Mouse (Mus musculus) forebrain, embryonic 12.5 days (tissue): Measurements from ENCODE around the gene Mcm9. TPM values are rescaled to one million over a fixed set of nuclear protein-coding genes. Genes with fewer than 3 reads are reported as not detected.
"Not testable (repeated sequence)": the region's sequence is repeated elsewhere in the genome, so short reads cannot be mapped to it uniquely, and the experiment has no call there.

ENCODE experiments used
- ATAC-seq: fragments of 200-750 bp; cut with Nextera tagmentation; 2 replicates; pipeline ENCODE4 v1.8.0; 2017; ENCODE audit warnings: moderate TSS enrichment; ENCODE audit not compliant: low FRiP score
- H3K27ac ChIP-seq: fragments of 300-500 bp; sonication (generic); 2 replicates; pipeline ENCODE4 v1.5.1; 2016; ENCODE audit warnings: mild to moderate bottlenecking
- H3K27me3 ChIP-seq: fragments of 300-500 bp; sonication (generic); 2 replicates; pipeline ENCODE4 v1.6.1; 2016; ENCODE audit warnings: mild to moderate bottlenecking
- H3K36me3 ChIP-seq: fragments of 300-500 bp; sonication (generic); replicated peaks from 2 replicates; pipeline ENCODE4 v1.6.1; 2016; ENCODE audit warnings: mild to moderate bottlenecking
- H3K4me1 ChIP-seq: fragments of 300-500 bp; sonication (generic); 2 replicates; pipeline ENCODE4 v1.6.1; 2016
- H3K4me2 ChIP-seq: fragments of 300-500 bp; sonication (generic); 2 replicates; pipeline ENCODE4 v1.6.1; 2016; ENCODE audit warnings: mild to moderate bottlenecking, moderate library complexity
- H3K4me3 ChIP-seq: fragments of 300-500 bp; sonication (generic); replicated peaks from 2 replicates; pipeline ENCODE4 v1.5.1; 2016; ENCODE audit warnings: mild to moderate bottlenecking
- H3K9ac ChIP-seq: fragments of 300-500 bp; sonication (generic); 2 replicates; pipeline ENCODE4 v1.6.1; 2016; ENCODE audit warnings: mild to moderate bottlenecking
- H3K9me3 ChIP-seq: fragments of 300-500 bp; sonication (generic); 2 replicates; pipeline ENCODE4 v1.6.1; 2016
- WGBS: fragments of 180-500 bp; shearing (Covaris S2); methylation state at CpG from one replicate; pipeline ENCODE4 v1.1.7; 2016; 5-methylcytosine and 5-hydroxymethylcytosine counted together
- polyA plus RNA-seq: library from polyadenylated mRNA; unstranded; fragments of >200 nt; fragmentation: Nextera tagmentation; extraction: Ambion mirVana; gene quantifications from 2 replicates; pipeline ENCODE4 v1.2.1, GENCODE M21; 2016

Mcm9 gene
- 15.7 and 18.9 TPM in 2 replicates for polyA plus RNA-seq

DNA sequence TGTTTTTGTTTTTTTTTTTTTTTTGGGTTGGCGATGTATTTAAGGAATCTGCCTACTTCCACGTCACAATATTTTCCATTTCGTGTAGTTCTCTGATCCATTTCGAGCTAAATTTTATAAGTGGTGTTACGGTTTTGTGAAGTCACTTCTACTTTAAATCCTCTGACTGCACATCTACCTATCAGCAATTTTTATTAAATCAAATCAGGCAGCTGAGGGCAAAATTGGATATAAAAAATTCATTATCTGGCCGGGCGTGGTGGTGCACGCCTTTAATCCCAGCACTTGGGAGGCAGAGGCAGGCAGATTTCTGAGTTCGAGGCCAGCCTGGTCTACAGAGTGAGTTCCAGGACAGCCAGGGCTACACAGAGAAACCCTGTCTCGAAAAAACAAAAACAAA, at the start of gene Mcm9:
TSS of gene Mcm9 (minus strand) at position 101 of the 400 bp plus-strand sequence.
- H3K9me3 ChIP-seq, H3K36me3 ChIP-seq, H3K27me3 ChIP-seq, H3K4me1 ChIP-seq, ATAC-seq: not testable (repeated sequence)
- Histone ChIP-seq H3K4me3 (peak within 1 kb of the TSS; percentile 77), H3K4me2 (peak within 1 kb of the TSS; percentile 44), H3K9ac (peak within 1 kb of the TSS; percentile 78), H3K27ac (peak within 1 kb of the TSS; percentile 92)
- WGBS = 62% methylated on average over 10 of the region's 10 CpGs

DNA sequence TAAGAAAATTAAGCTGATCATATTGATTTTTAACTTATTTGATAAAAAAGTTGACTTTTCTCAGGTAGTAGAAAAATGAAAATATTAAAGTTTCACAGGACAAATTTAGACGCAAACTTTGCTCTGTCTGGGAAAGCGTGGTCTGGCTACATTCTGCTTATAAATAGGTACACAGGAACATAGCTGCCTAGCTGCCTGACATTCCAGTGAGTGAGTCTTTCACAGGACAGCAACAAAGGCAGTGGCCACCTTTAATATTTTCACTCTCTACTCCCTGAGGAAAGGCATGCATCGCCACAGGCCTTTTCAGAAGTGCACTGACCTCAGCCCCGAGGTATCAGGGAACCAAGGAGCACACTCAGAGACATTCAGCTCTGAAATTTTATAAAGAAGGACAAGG, 31.5 kb upstream of the Mcm9 start:
- Histone ChIP-seq H3K36me3 (no peaks in the 10 kb centered on the region), H3K9ac (no peak overlapping the region), H3K4me2 (no peak overlapping the region), H3K4me3 (no peak overlapping the region), H3K4me1 (0 out of 2 replicates have a peak, but pooled peaks cover 2% of the 10 kb centered on the region), H3K27me3 (no peaks in the 10 kb centered on the region), H3K27ac (no peak overlapping the region), H3K9me3 (no peaks in the 10 kb centered on the region)
- WGBS = 86% methylated on average over 4 of the region's 4 CpGs
- ATAC-seq = no peak

DNA sequence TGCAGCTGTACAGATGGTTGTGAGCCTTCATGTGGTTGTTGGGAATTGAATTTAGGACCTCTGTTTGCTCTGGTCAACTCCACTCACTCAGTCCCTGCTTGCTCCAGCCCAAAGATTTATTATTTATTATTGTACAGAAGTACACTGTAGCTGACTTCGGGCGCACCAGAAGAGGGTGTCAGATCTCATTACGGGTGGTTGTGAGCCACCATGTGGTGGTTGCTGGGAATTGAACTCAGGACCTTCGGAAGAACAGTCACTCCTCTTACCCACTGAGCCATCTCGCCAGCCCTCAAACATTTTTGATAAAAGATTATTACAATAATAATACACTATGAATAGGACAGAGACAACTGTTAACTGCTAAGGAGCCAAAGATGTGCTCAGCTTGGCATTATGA, 24.0 kb upstream of the Mcm9 start:
- not testable (repeated sequence) for H3K4me2 ChIP-seq, H3K27me3 ChIP-seq, H3K27ac ChIP-seq, H3K9me3 ChIP-seq, H3K36me3 ChIP-seq, H3K4me3 ChIP-seq, H3K9ac ChIP-seq, ATAC-seq, H3K4me1 ChIP-seq
- 84% methylated on average over 5 of the region's 5 CpGs for WGBS

DNA sequence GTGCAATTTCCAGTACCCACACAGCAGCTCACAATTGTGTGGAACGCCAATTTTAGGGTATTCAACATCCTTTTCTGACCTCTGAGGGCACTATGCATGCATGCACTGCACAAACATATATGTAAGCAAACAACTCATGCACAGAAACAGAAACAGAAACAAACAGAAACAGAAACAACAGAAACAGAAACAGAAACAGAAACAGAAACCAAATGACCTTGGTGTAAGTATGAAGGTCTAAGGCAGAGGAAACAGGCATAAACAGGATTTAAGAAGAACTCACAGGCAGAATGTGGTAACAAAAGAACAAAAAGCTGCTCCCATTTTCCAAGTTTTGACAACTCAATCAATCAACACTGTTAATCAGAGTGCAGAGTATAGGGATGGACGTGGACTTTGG, 20.4 kb upstream of the Mcm9 start:
- H3K4me3 ChIP-seq = no peak overlapping the region
- H3K27ac ChIP-seq = no peak overlapping the region
- H3K27me3 ChIP-seq = no peaks in the 10 kb centered on the region
- no peak overlapping the region for H3K9ac ChIP-seq
- H3K4me1 ChIP-seq = no peaks in the 10 kb centered on the region
- no peak for ATAC-seq
- no peaks in the 10 kb centered on the region for H3K36me3 ChIP-seq
- no peak overlapping the region for H3K4me2 ChIP-seq
- 82% methylated on average over 2 of the region's 2 CpGs for WGBS
- H3K9me3 ChIP-seq = no peaks in the 10 kb centered on the region

DNA sequence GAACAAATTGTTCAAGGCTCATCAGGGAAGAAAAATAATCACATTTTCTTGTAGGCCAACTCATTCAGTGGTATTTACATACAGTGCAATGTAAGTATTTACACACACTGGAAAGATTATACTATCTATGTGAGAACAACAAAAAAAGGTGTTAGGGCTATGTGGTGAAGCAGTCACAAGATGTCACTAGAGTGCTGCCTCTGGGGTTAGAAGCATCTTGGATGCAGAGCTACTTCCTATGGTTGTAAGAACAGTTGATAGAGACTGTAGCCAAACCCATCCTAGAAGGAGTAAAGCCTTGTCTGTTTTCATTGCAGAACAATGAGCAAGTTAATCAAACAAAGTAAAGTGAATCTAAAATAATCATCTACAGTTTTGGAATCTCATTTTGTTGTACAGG, 11.3 kb upstream of the Mcm9 start:
- H3K27me3 ChIP-seq = no peaks in the 10 kb centered on the region
- H3K4me3 ChIP-seq = no peak overlapping the region
- H3K4me1 ChIP-seq = no peaks in the 10 kb centered on the region
- no peaks in the 10 kb centered on the region for H3K36me3 ChIP-seq
- ATAC-seq = 0 out of 2 replicates have a peak, but pooled peaks have one; percentile 55
- no peak overlapping the region for H3K27ac ChIP-seq
- no peaks in the 10 kb centered on the region for H3K9me3 ChIP-seq
- no peak overlapping the region for H3K9ac ChIP-seq
- H3K4me2 ChIP-seq = no peak overlapping the region

DNA sequence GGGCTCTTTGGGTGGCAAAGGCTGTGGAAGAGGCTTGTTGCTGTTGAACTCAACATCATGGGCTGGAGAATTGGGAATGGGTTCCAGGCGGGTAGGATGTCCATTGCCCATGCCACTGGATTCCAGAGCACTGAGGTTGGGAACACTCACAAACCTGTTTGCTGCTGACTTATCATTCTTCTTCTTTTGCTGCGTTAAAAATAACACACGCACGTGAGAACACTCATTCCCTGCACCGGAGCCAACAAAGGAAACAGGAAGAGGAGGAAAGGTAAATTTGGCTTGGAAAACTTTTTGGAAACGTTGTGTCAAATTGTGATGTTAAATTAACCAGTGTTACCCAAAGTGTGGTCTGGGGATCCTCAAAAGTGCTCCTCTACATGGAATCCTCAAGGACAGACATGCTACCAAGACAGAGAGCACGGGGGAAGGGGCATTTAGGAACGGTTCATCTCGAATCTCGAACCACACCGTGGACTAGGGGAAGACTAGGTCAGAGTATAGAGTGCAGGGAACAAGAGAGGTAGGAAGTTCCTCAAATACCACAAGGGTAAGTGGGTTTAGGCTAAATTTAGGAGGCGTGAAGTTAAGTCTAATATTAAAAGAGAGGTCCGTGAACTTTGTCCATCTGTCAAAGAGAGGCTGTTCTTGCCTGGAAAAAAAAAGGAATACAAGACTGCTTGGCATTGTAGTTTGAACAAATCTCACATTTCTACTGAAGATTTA, 5.2 kb upstream of the Mcm9 start:
- 89% methylated on average over 13 of the region's 13 CpGs for WGBS
- H3K27ac ChIP-seq = no peak overlapping the region
- no peaks in the 10 kb centered on the region for H3K27me3 ChIP-seq
- H3K4me1 ChIP-seq = no peaks in the 10 kb centered on the region
- no peak overlapping the region for H3K4me3 ChIP-seq
- H3K9me3 ChIP-seq = no peaks in the 10 kb centered on the region
- no peak for ATAC-seq
- H3K4me2 ChIP-seq = no peak overlapping the region
- H3K36me3 ChIP-seq = no peaks in the 10 kb centered on the region
- H3K9ac ChIP-seq = no peak overlapping the region

DNA sequence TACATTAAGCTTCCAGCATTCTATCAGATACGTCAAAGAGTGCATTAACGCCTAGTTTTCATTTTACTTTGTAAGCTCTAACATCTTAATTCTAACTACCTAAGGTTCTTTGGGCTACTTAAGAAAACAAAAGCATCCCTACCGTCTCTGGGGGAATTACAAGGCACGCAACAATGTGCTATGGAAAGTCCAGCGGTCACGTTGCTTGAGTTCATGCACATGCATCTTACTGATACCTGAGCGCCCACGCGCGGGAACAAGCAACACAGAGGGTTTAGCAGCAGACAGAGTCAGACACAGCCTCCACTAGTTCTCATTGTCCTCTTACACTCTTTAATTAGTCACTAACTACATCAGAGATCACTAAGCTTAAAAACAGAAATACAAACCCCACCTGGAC, 3.9 kb upstream of the Mcm9 start:
- 65% methylated on average over 10 of the region's 10 CpGs for WGBS
- H3K4me1 ChIP-seq = no peaks in the 10 kb centered on the region
- no peak for ATAC-seq

DNA sequence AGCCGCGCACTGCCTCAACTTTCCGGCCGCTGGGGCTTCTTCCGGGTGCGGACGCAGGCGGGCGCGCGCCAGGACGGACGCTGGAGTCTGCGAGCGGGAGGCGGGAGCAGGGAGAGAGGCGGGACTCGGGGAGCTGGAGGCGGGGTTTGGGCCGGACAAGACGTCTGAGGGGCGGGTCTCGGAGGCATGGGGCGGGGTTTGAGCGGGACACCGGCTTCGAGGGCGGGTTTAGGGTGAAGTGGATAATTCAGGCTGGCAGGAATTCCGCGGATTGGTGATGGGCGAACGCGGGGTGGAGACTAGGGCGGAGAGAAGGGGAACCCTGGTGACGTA, 355 bp downstream of the Mcm9 start:
- H3K9me3 ChIP-seq = no peaks in the 10 kb centered on the region
- H3K4me3 ChIP-seq = peak overlapping the region; percentile 77
- H3K4me1 ChIP-seq = peaks cover 6% of the 10 kb centered on the region; the same call in 1 of the 2 replicates
- ATAC-seq = peak; percentile 96
- H3K27me3 ChIP-seq = no peaks in the 10 kb centered on the region
- peaks cover 6% of the 10 kb centered on the region for H3K36me3 ChIP-seq
- peak overlapping the region; percentile 78 for H3K9ac ChIP-seq
- under 1% methylated on average over 34 of the region's 35 CpGs for WGBS
- peak overlapping the region; percentile 44 for H3K4me2 ChIP-seq
- H3K27ac ChIP-seq = peak overlapping the region; percentile 92

More for the DNA sequence above, 3.9 kb upstream of the Mcm9 start:
- Histone ChIP-seq H3K9me3 (no peaks in the 10 kb centered on the region), H3K4me3 (no peak overlapping the region), H3K36me3 (no peaks in the 10 kb centered on the region), H3K4me2 (no peak overlapping the region), H3K27me3 (no peaks in the 10 kb centered on the region), H3K9ac (no peak overlapping the region), H3K27ac (no peak overlapping the region)

DNA sequence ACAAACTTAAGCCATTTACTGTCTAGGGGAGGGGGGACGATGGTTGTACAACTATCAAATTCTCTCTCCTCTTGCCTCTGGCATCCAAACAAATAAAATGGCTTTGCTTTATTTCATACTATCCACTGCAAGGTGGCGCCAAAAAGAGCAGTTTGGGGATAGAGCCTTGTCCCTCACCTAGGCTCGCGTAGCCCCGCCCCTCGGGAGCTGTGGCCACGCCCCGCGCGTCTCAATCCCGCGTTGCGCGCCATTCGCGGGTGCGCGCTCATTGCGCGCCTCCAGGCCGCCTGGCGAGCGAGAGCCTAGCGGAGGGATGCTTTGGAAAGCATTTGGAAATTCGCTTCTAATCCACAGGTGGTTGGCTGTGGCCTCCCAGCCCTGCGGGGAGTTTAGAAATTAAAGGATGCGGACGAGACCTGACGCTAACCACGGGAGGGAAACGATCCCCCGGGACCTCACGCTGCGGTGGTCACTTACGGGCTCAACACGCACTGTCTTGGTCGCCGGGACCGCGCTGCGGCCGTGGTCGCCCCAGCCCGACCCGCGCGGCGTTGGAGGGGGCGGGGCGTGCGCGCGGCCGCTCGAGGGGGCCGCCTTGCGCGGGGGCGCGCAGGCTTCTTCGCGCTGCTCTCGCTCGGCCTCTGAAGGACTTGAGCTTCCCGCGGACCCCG, 857 bp downstream of the Mcm9 start:
- H3K4me2 ChIP-seq = peak overlapping the region; percentile 44
- peak overlapping the region; percentile 92 for H3K27ac ChIP-seq
- H3K4me1 ChIP-seq = peaks cover 6% of the 10 kb centered on the region; the same call in 1 of the 2 replicates
- ATAC-seq = peak; percentile 81
- H3K36me3 ChIP-seq = peaks cover 6% of the 10 kb centered on the region
- H3K9me3 ChIP-seq = no peaks in the 10 kb centered on the region
- WGBS = under 1% methylated on average over 66 of the region's 67 CpGs
- peak overlapping the region; percentile 78 for H3K9ac ChIP-seq
- H3K27me3 ChIP-seq = no peaks in the 10 kb centered on the region
- peak overlapping the region; percentile 77 for H3K4me3 ChIP-seq

DNA sequence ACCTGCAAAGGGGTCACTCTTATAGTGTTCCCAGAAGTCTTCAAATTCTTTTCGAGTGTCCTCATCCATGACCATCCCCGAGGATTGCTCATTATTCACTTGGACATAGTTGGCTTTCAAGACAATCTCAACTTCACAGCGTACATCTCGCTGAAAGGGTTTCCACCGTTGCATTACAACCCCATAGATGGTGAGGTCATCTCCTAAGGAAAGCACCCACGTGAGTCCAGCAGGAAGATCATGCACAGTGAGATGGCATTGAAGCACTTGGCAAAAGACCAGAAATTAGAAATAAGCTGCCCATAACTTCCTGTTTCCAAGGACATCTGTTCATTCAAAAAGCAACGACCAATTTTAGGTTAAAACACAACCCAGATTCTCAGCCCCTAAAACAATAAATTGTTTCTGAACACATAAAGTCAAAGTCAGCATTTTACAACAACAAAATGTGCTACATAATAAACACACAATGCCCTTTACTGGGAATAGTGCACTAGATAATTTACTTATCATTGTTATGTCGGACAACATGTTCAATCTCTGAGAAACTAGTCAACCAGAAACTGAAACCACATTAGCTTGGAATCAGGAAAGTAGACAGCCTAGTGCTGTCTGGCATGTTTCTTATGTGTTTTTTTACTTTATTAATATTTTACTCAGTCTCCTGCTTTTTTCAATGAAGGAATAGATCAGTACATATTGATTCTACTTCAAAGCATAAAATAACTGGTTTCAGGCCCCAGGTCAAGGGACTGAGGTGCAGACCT, 14.2 kb downstream of the Mcm9 start:
- Histone ChIP-seq H3K27ac (no peak overlapping the region), H3K9ac (no peak overlapping the region), H3K4me1 (no peaks in the 10 kb centered on the region), H3K36me3 (peaks cover 40% of the 10 kb centered on the region), H3K27me3 (no peaks in the 10 kb centered on the region), H3K9me3 (no peaks in the 10 kb centered on the region), H3K4me3 (no peak overlapping the region), H3K4me2 (no peak overlapping the region)
- ATAC-seq = no peak
- WGBS = 90% methylated on average over 8 of the region's 8 CpGs

DNA sequence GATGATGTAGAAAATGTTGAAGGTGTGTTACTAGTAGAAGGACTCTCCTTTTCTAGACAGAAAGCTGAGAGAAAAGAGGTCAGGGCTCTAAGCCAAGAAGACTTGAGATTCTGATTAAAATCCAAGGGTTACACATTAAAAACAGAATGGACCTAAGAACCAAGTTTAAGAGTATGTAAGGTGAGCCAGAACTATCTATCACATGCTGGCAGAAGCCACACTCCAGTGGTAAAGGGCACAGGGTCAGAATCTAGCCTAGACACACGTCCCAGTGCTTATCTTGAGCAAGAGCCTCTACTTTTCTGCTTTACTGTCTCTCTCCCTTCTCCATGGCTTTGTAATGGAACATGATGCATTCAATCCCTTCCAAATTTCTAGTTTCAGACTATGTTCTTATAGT, 16.3 kb downstream of the Mcm9 start:
- 96% methylated on average over 1 of the region's 1 CpGs for WGBS
- Histone ChIP-seq H3K36me3 (peaks cover 47% of the 10 kb centered on the region), H3K4me2 (no peak overlapping the region), H3K9me3 (no peaks in the 10 kb centered on the region), H3K4me3 (no peak overlapping the region), H3K4me1 (no peaks in the 10 kb centered on the region), H3K27me3 (no peaks in the 10 kb centered on the region), H3K9ac (no peak overlapping the region), H3K27ac (no peak overlapping the region)
- no peak for ATAC-seq

DNA sequence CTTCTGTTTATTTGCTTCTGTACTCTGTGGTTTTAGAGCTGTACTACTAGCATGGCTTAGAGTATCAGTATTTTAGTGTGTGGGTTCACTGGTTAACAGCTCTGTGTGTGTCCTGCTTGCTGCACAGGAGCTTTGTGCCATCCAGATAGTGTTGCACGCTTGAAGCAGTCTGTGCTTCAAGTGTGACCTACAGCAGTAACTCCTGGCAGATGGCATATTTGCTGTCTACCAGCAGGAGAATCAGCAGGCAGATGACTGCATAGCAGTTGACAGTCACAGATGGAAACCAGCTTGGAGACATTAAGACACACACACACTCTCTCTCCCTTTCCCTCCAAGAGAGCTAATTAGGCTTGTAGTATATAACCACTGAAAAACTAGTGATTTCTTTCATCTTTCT, 18.1 kb downstream of the Mcm9 start:
- 87% methylated on average over 1 of the region's 1 CpGs for WGBS
- H3K36me3 ChIP-seq = peaks cover 58% of the 10 kb centered on the region
- no peak overlapping the region for H3K4me3 ChIP-seq
- no peaks in the 10 kb centered on the region for H3K4me1 ChIP-seq
- H3K9ac ChIP-seq = no peak overlapping the region
- H3K27me3 ChIP-seq = no peaks in the 10 kb centered on the region
- H3K9me3 ChIP-seq = no peaks in the 10 kb centered on the region
- ATAC-seq = peak; percentile 51; the same call in 1 of the 2 replicates
- no peak overlapping the region for H3K4me2 ChIP-seq
- H3K27ac ChIP-seq = no peak overlapping the region
